Mouse (Mus musculus) hematopoietic multipotent progenitor cell, adult 10-12 weeks (in vitro differentiated cells): ENCODE results near the gene Aifm3. TPM values are rescaled to one million over a fixed set of nuclear protein-coding genes. Genes with fewer than 3 reads are reported as not detected.

Experiments used
- polyA plus RNA-seq: library from polyadenylated mRNA; stranded (reverse); fragments of >175 nt; gene quantifications from 2 replicates; pipeline ENCODE4 v1.2.3, GENCODE M21; 2012; ENCODE audit warnings: low replicate concordance

The Aifm3 gene
- polyA plus RNA-seq = not detected in 2 replicates

GRCm38 (mm10) chr16:17489469-17490111 is at the start of gene Aifm3:
Gene Aifm3, plus strand, starts transcription at chr16:17489611.

GRCm38 (mm10) chr16:17451541-17452372 is 37.7 kb upstream of the Aifm3 start, which contains the start of gene Crkl:
Gene Crkl, plus strand, starts transcription at chr16:17451987.

DNA sequence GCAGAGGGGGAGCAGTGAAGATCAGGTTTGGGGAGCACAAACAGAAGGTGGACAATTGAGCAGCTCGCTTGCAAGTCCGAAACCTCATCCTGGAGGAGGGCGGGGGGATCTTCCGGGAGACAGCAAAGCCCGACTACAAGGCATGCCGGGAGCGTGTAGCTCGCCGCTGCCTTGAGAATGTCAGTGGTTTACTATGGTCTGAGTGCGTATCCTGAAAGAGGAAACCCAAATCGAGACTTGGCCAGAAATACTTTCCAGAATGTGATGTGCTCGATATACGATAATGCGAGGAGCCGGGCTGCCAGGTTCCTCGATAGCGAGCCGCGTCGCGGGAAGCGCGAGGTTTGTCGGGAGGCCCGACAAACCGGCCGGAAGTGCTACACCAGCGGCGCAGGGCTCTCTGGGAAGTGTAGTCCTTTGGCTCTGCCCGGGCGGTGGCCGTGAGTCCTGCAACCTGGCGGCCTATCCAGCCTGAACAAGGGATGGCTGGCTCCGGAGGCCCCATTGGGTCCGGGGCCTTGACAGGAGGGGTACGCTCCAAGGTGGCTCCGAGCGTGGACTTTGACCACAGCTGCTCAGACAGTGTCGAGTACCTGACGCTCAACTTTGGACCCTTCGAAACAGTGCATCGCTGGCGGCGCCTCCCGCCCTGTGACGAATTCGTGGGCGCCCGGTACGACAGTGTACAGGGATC is 19.3 kb downstream of the Aifm3 start, which contains the start of gene Lztr1:
Lztr1 (plus strand) TSS at position 143 of the 694 bp plus-strand sequence.

DNA sequence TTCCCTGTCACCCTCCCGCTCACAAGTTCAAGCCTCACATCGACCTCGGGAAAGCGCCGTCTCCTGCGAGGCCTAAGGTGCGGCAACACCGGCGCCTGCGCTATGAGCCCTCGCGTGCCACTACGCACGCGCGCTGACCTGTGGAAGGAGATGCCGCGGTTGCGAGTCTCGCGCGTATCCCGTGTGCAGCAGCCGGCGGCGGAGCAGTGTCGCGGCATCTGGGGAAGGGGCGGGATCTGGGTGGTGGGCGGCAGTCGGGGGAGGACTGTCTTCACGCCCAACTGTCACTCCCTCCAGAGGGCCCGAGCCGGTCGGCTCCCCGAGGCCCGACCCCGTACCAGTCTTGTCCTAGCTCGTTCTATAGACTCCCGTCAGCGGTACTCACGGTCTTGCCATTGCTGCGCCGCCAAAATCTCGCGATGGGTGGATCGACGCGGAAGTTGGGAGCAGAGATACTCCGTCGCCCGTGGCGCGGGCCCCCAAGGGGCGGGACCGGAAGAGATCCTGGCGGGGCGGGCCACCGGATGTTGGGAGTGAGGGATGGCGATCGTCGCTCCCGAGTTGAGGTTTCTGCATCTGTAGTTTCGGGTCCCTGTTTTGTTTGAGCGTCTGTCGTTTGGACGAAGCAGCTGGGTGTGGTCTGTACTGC is 41.4 kb downstream of the Aifm3 start, which contains the start of gene Thap7:
Thap7 (minus strand) TSS at position 497 of the 649 bp plus-strand sequence.

Other genes starting within 250 kb of the Aifm3 start
- gene Tmem191c, start 213.5 kb upstream of the Aifm3 start, polyA plus RNA-seq = 17.8 and 50.5 TPM in 2 replicates
- gene Serpind1, start 158.2 kb upstream of the Aifm3 start, polyA plus RNA-seq = not detected in 2 replicates
- 10.6 and 14.6 TPM in 2 replicates for gene Snap29, start 83.6 kb upstream of the Aifm3 start, polyA plus RNA-seq
- gene Pi4ka, start 83.3 kb upstream of the Aifm3 start, polyA plus RNA-seq = 11.3 and 38.5 TPM in 2 replicates
- 26.5 and 55.6 TPM in 2 replicates for gene Crkl, start 37.6 kb upstream of the Aifm3 start, polyA plus RNA-seq
- 31.8 and 40.5 TPM in 2 replicates for gene Lztr1, start 19.1 kb downstream of the Aifm3 start, polyA plus RNA-seq
- gene Thap7, start 41.5 kb downstream of the Aifm3 start, polyA plus RNA-seq = 135 and 167 TPM in 2 replicates
- not detected in 2 replicates for gene Lrrc74b, start 71.6 kb downstream of the Aifm3 start, polyA plus RNA-seq
- 0.04 TPM in 1 of 2 replicates, not detected in the other for gene P2rx6, start 72.3 kb downstream of the Aifm3 start, polyA plus RNA-seq
- 0.38 and 0.89 TPM in 2 replicates for gene Slc7a4, start 93.6 kb downstream of the Aifm3 start, polyA plus RNA-seq
- gene Smpd4, start 129.7 kb downstream of the Aifm3 start, polyA plus RNA-seq = 4.3 and 26.9 TPM in 2 replicates
- 0.43 and 5.8 TPM in 2 replicates for gene Ccdc74a, start 156.9 kb downstream of the Aifm3 start, polyA plus RNA-seq
- 168 and 199 TPM in 2 replicates for gene Med15, start 243.3 kb downstream of the Aifm3 start, polyA plus RNA-seq